ENCODE assay signal across 8 mouse cellular contexts in the genomic region with DNA sequence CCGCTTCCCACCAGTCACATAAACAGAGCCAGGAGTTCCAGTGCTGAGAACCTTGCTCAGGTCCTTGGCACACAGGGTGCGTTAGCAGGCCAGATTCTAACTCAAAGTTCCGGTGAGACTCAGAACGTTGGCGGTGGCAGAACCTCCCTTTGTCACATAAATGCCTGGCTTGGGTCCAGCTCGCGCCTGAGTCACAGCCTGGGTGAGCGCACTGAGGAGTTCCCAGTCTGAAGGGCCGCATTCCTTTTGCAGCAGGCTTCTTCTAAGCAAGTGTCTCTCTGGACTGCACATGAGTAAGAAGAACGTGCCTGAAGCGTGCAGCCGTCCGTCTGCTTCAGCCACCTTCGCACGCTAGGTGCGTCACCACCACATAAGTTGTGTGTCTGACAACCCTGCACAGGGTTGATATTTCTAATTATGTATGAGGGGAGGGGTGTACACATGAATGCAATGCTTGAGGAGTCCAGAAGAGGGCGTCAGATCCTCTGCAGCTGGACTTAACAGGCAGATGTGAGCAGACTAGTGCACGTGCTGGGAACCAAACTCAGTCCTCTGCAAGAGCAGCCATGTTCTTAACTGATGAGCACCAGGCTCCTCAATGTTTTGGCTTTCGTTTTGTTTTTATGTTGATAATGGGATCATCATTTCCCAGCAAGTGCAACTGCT. TPM values are rescaled to one million over a fixed set of nuclear protein-coding genes. Genes with fewer than 3 reads are reported as not detected.
A peak's percentile ranks its signal among the peaks of the same experiment; 100 is the strongest.
DNase-seq lines count a peak whose midpoint lies in the region.

No protein-coding gene starts in this region.

- DNase-seq in embryo, embryonic 10 days (ENCODE audit: low spot score), result peak; percentile 21
- DNase-seq in embryo, embryonic 10.5 days (ENCODE audit: low spot score), result no peak
- DNase-seq in 3134 (ENCODE audit: extremely low read depth, insufficient read length, low spot score), result peak; percentile 79
- peak; percentile 89 for DNase-seq in adrenal gland, postnatal 36 days
- peak; percentile 72 for DNase-seq in lung, postnatal 14 days
- no peak for DNase-seq in cerebellum, adult 11 months
- no peak for DNase-seq in layer of hippocampus, postnatal 36 days
- no peak for DNase-seq in right cerebral cortex, postnatal 10 days (ENCODE audit: low spot score in 2 of 2)

RNA-seq across cellular contexts. Expression of gene Sim2, which starts 9.2 kb away (rescaled TPM):
- total RNA-seq in adrenal gland, postnatal 36 days (2021), result not detected
- total RNA-seq in layer of hippocampus, postnatal 36 days (2021), result under 1 TPM; 0.07 to 0.33 TPM

Comparison
In these comparisons a context has a peak if more than half of its experiments do, and no peak if none do; other contexts are left out.
1. DNase-seq: peak in embryo, embryonic 10 days (single experiment), 3134 (single experiment), adrenal gland, postnatal 36 days (2 of 2) and lung, postnatal 14 days (single experiment); none in embryo, embryonic 10.5 days (single experiment), cerebellum, adult 11 months (single experiment), layer of hippocampus, postnatal 36 days (0 of 2) and right cerebral cortex, postnatal 10 days (0 of 2).